Mouse (Mus musculus) stomach, postnatal 0 days (tissue): Measurements from ENCODE around the gene Ube2j1.

ENCODE experiments used
- CTCF ChIP-seq: IDR thresholded peaks from 2 replicates; pipeline ENCODE4 v1.5.1; 2016; ENCODE audit warnings: antibody characterized with exemption, low read depth, mild to moderate bottlenecking, moderate library complexity
- EP300 ChIP-seq: optimal IDR thresholded peaks from 2 replicates; pipeline ENCODE3; 2016; ENCODE audit warnings: antibody characterized with exemption

- no peak for TF ChIP-seq CTCF
- no peak for TF ChIP-seq EP300
Observed at GRCm38 (mm10) chr4:33039826-33040225, 8.6 kb downstream of the Ube2j1 start.
